Mouse (Mus musculus) thymus, adult 2 months (tissue): ENCODE data around the gene Serpinb1a. TPM values are rescaled to one million over a fixed set of nuclear protein-coding genes. Genes with fewer than 3 reads are reported as not detected.

ENCODE experiments used
- DNase-seq: peaks from one replicate; pipeline ENCODE4 v3.0.0; 2021
- H3K27ac ChIP-seq: fragments of 200-500 bp; 2 replicates; pipeline ENCODE4 v1.5.1; 2012; ENCODE audit warnings: low read length, control low read depth; ENCODE audit not compliant: control insufficient read depth, insufficient read depth
- H3K27me3 ChIP-seq: fragments of 200-500 bp; 2 replicates; pipeline ENCODE4 v1.6.1; 2012; ENCODE audit warnings: mild to moderate bottlenecking, low read length, moderate library complexity, mixed read lengths; ENCODE audit not compliant: control insufficient read depth, insufficient read depth
- H3K36me3 ChIP-seq: fragments of 200-500 bp; 2 replicates; pipeline ENCODE4 v1.6.1; 2012; ENCODE audit warnings: mild to moderate bottlenecking, low read length, moderate library complexity; ENCODE audit not compliant: control insufficient read depth, insufficient read depth
- H3K4me1 ChIP-seq: fragments of 200-500 bp; replicated peaks from 2 replicates; pipeline ENCODE4 v1.6.1; 2012; ENCODE audit warnings: low read length; ENCODE audit not compliant: control insufficient read depth, insufficient read depth
- H3K4me3 ChIP-seq: fragments of 200-500 bp; 2 replicates; pipeline ENCODE4 v1.5.1; 2012; ENCODE audit warnings: mild to moderate bottlenecking, low read length, control low read depth, moderate library complexity; ENCODE audit not compliant: control insufficient read depth, insufficient read depth
- CTCF ChIP-seq: fragments of 200-500 bp; IDR thresholded peaks from 2 replicates; pipeline ENCODE4 v1.5.1; 2012; ENCODE audit warnings: mild to moderate bottlenecking, control low read depth, low read length, moderate library complexity, borderline replicate concordance; ENCODE audit not compliant: control insufficient read depth, poor library complexity, insufficient read depth; ENCODE audit errors: extremely low read depth
- POLR2A ChIP-seq: fragments of 200-500 bp; IDR thresholded peaks from 2 replicates; pipeline ENCODE4 v1.6.1; 2012; ENCODE audit warnings: mild to moderate bottlenecking, low read length, control low read depth, moderate library complexity; ENCODE audit not compliant: control insufficient read depth, poor library complexity, insufficient read depth; ENCODE audit errors: extremely low read depth
- WGBS: fragments of 180-500 bp; shearing (Covaris S2); methylation state at CpG from one replicate; pipeline ENCODE4 v1.1.7; 2018; 5-methylcytosine and 5-hydroxymethylcytosine counted together
- polyA plus RNA-seq: library from polyadenylated mRNA; depleted of rRNA; stranded (reverse); fragments of >200 nt; gene quantifications from 2 replicates; pipeline ENCODE4 v1.2.3, GENCODE M21; 2012

Serpinb1a gene
- polyA plus RNA-seq, 1 experiment = 11.6 TPM

GRCm38 (mm10) chr13:32860821-32861220 lies 9.8 kb upstream of the Serpinb1a start:
- Histone ChIP-seq H3K4me1 (no peaks in the 10 kb centered on the region), H3K27me3 (no peaks in the 10 kb centered on the region), H3K36me3 (no peaks in the 10 kb centered on the region), H3K4me3 (no peak overlapping the region), H3K27ac (no peak overlapping the region)
- DNase-seq = no peak
- no peak for TF ChIP-seq POLR2A
- TF ChIP-seq CTCF = no peak
- WGBS = 92% methylated on average over 3 of the region's 3 CpGs

GRCm38 (mm10) chr13:32853073-32853472 lies 2.1 kb upstream of the Serpinb1a start:
- no peak for DNase-seq
- Histone ChIP-seq H3K36me3 (no peaks in the 10 kb centered on the region), H3K27ac (no peak overlapping the region), H3K4me3 (no peak overlapping the region), H3K27me3 (no peaks in the 10 kb centered on the region), H3K4me1 (peaks cover 6% of the 10 kb centered on the region; the same call in 1 of the 2 replicates)
- 90% methylated on average over 2 of the region's 2 CpGs for WGBS
- TF ChIP-seq CTCF = no peak
- no peak for TF ChIP-seq POLR2A

GRCm38 (mm10) chr13:32852539-32852938 lies 1.6 kb upstream of the Serpinb1a start:
- Histone ChIP-seq H3K36me3 (no peaks in the 10 kb centered on the region), H3K4me1 (peaks cover 6% of the 10 kb centered on the region; the same call in 1 of the 2 replicates), H3K4me3 (no peak overlapping the region), H3K27ac (no peak overlapping the region), H3K27me3 (no peaks in the 10 kb centered on the region)
- no peak for TF ChIP-seq CTCF
- no peak for TF ChIP-seq POLR2A
- WGBS = 96% methylated on average over 4 of the region's 4 CpGs
- no peak for DNase-seq

GRCm38 (mm10) chr13:32851967-32852366 lies 982 bp upstream of the Serpinb1a start:
- no peak overlapping the region for H3K4me3 ChIP-seq
- no peaks in the 10 kb centered on the region for H3K36me3 ChIP-seq
- peak; percentile 38 for DNase-seq
- H3K27ac ChIP-seq = no peak overlapping the region
- H3K27me3 ChIP-seq = no peaks in the 10 kb centered on the region
- H3K4me1 ChIP-seq = peaks cover 6% of the 10 kb centered on the region; the same call in 1 of the 2 replicates
- 8% methylated on average over 7 of the region's 7 CpGs for WGBS
- no peak for TF ChIP-seq POLR2A
- TF ChIP-seq CTCF = no peak

- DNase-seq = no peak
- 26% methylated on average over 1 of the region's 1 CpGs for WGBS
- TF ChIP-seq CTCF (no peak), POLR2A (no peak)
- Histone ChIP-seq H3K4me3 (no peak overlapping the region), H3K27ac (no peak overlapping the region), H3K36me3 (no peaks in the 10 kb centered on the region), H3K27me3 (no peaks in the 10 kb centered on the region), H3K4me1 (peaks cover 6% of the 10 kb centered on the region; the same call in 1 of the 2 replicates)
Measured at GRCm38 (mm10) chr13:32850156-32850555, 829 bp downstream of the Serpinb1a start.

- Histone ChIP-seq H3K27me3 (no peaks in the 10 kb centered on the region), H3K36me3 (no peaks in the 10 kb centered on the region), H3K4me3 (no peak overlapping the region), H3K27ac (no peak overlapping the region), H3K4me1 (peaks cover 6% of the 10 kb centered on the region; the same call in 1 of the 2 replicates)
- DNase-seq = no peak
- TF ChIP-seq POLR2A = no peak
- no peak for TF ChIP-seq CTCF
Measured at GRCm38 (mm10) chr13:32849531-32850123, 1.4 kb downstream of the Serpinb1a start.
